Mouse (Mus musculus): ENCODE measurements around the gene Vps50.

GRCm38 (mm10) chr6:3565005-3565404 lies 66.8 kb downstream of the Vps50 start:
- TF ChIP-seq GATA1 (IDR thresholded peaks at IDR 0.05; ENCODE audit: borderline replicate concordance, low read length) (no peak), FLI1 (IDR thresholded peaks at IDR 0.05; ENCODE audit: low read length) (no peak)

Data from megakaryocyte, embryonic 14.5 days (primary cell).